Mouse (Mus musculus) forebrain, postnatal 0 days (tissue): ENCODE results near the gene Tmem116. TPM values are rescaled to one million over a fixed set of nuclear protein-coding genes. Genes with fewer than 3 reads are reported as not detected.

ENCODE experiments used
- ATAC-seq: fragments of 200-750 bp; cut with Nextera tagmentation; 2 replicates; pipeline ENCODE4 v1.8.0; 2017; ENCODE audit warnings: mild to moderate bottlenecking, moderate library complexity
- DNase-seq: peaks from one replicate; pipeline ENCODE4 v3.0.0-alpha.2; 2015
- H3K27ac ChIP-seq: fragments of 300-500 bp; sonication (generic); 2 replicates; pipeline ENCODE4 v1.5.1; 2014; ENCODE audit warnings: low read depth, mild to moderate bottlenecking, antibody characterized with exemption, low read length, moderate library complexity, mixed read lengths
- H3K27me3 ChIP-seq: fragments of 300-500 bp; sonication (generic); 2 replicates; pipeline ENCODE4 v1.6.1; 2014; ENCODE audit warnings: mild to moderate bottlenecking, low read length, mixed read lengths; ENCODE audit not compliant: insufficient read depth
- H3K36me3 ChIP-seq: fragments of 300-500 bp; sonication (generic); 2 replicates; pipeline ENCODE4 v1.6.1; 2014; ENCODE audit warnings: mild to moderate bottlenecking, moderate library complexity; ENCODE audit not compliant: insufficient read depth
- H3K4me1 ChIP-seq: fragments of 300-500 bp; sonication (generic); 2 replicates; pipeline ENCODE4 v1.6.1; 2014; ENCODE audit warnings: antibody characterized with exemption; ENCODE audit not compliant: insufficient read depth
- H3K4me2 ChIP-seq: fragments of 300-500 bp; sonication (generic); 2 replicates; pipeline ENCODE4 v1.6.1; 2014; ENCODE audit warnings: low read depth, mild to moderate bottlenecking, moderate library complexity
- H3K4me3 ChIP-seq: fragments of 300-500 bp; sonication (generic); 2 replicates; pipeline ENCODE4 v1.5.1; 2014; ENCODE audit warnings: low read depth, low read length, mixed read lengths
- H3K9ac ChIP-seq: fragments of 300-500 bp; sonication (generic); 2 replicates; pipeline ENCODE4 v1.6.1; 2014; ENCODE audit warnings: mild to moderate bottlenecking
- H3K9me3 ChIP-seq: fragments of 300-500 bp; sonication (generic); 2 replicates; pipeline ENCODE4 v1.6.1; 2016; ENCODE audit warnings: low read length
- CTCF ChIP-seq: sonication (generic); IDR thresholded peaks from 2 replicates; pipeline ENCODE4 v1.5.1; 2016; ENCODE audit warnings: antibody characterized with exemption, control low read depth, low read depth
- WGBS: fragments of 180-500 bp; shearing (Covaris S2); extraction: QIAGEN DNeasy Blood & Tissue Kit; methylation state at CpG from one replicate; pipeline ENCODE4 v1.1.7; 2014; 5-methylcytosine and 5-hydroxymethylcytosine counted together
- polyA plus RNA-seq: library from polyadenylated mRNA; unstranded; fragments of >200 nt; fragmentation: Nextera tagmentation; extraction: Ambion mirVana; gene quantifications from 2 replicates; pipeline ENCODE4 v1.2.1, GENCODE M21; 2015
- total RNA-seq: library from RNA; depleted of rRNA; stranded (reverse); fragments of >200 nt; gene quantifications from 2 replicates; pipeline ENCODE4 v1.2.3, GENCODE M21; 2014; rRNA removed

Tmem116 gene
- total and polyA plus RNA-seq, 2 experiments from 2014 or later, result 0.24 to 2.7 TPM

GRCm38 (mm10) chr5:121564468-121564895 lies 112.8 kb downstream of the Tmem116 start:
- peak; percentile 82 for TF ChIP-seq CTCF
- peak overlapping the region; percentile 21; the same call in 1 of the 2 replicates for H3K4me2 ChIP-seq
- DNase-seq (peak; percentile 84), ATAC-seq (peak; percentile 74)
- no peak overlapping the region for H3K27ac ChIP-seq
- no peaks in the 10 kb centered on the region for H3K9me3 ChIP-seq
- no peaks in the 10 kb centered on the region for H3K4me1 ChIP-seq
- peaks cover 13% of the 10 kb centered on the region; the same call in 1 of the 2 replicates for H3K36me3 ChIP-seq
- 13% methylated on average over 11 of the region's 11 CpGs for WGBS
- H3K4me3 ChIP-seq, result no peak overlapping the region
- H3K27me3 ChIP-seq, result no peaks in the 10 kb centered on the region
- H3K9ac ChIP-seq, result no peak overlapping the region

GRCm38 (mm10) chr5:121566035-121566681 lies 114.5 kb downstream of the Tmem116 start:
- Histone ChIP-seq H3K27me3 (no peaks in the 10 kb centered on the region), H3K27ac (no peak overlapping the region), H3K9me3 (no peaks in the 10 kb centered on the region), H3K4me3 (no peak overlapping the region), H3K4me2 (no peak overlapping the region), H3K36me3 (peaks cover 24% of the 10 kb centered on the region), H3K4me1 (no peaks in the 10 kb centered on the region), H3K9ac (no peak overlapping the region)
- no peak for ATAC-seq
- no peak for DNase-seq
- WGBS, result 91% methylated on average over 16 of the region's 16 CpGs
- TF ChIP-seq CTCF, result no peak

- ATAC-seq (no peak), DNase-seq (no peak)
- peaks cover 37% of the 10 kb centered on the region for H3K36me3 ChIP-seq
- WGBS, result 75% methylated on average over 8 of the region's 9 CpGs
- H3K4me2 ChIP-seq, result no peak overlapping the region
- H3K27me3 ChIP-seq, result no peaks in the 10 kb centered on the region
- no peaks in the 10 kb centered on the region for H3K9me3 ChIP-seq
- no peaks in the 10 kb centered on the region for H3K4me1 ChIP-seq
- no peak overlapping the region for H3K9ac ChIP-seq
- H3K27ac ChIP-seq, result no peak overlapping the region
- no peak overlapping the region for H3K4me3 ChIP-seq
- no peak for TF ChIP-seq CTCF
Measured at GRCm38 (mm10) chr5:121569881-121570420, 118.3 kb downstream of the Tmem116 start.

GRCm38 (mm10) chr5:121570787-121571186 lies 119.1 kb downstream of the Tmem116 start:
- ATAC-seq, result no peak
- H3K4me1 ChIP-seq, result no peaks in the 10 kb centered on the region
- H3K27ac ChIP-seq, result no peak overlapping the region
- no peak overlapping the region for H3K4me2 ChIP-seq
- no peak overlapping the region for H3K9ac ChIP-seq
- H3K9me3 ChIP-seq, result no peaks in the 10 kb centered on the region
- TF ChIP-seq CTCF, result no peak
- H3K4me3 ChIP-seq, result no peak overlapping the region
- peaks cover 43% of the 10 kb centered on the region for H3K36me3 ChIP-seq
- H3K27me3 ChIP-seq, result no peaks in the 10 kb centered on the region
- WGBS, result 86% methylated on average over 1 of the region's 1 CpGs
- DNase-seq, result no peak

Other genes starting within 250 kb of the Tmem116 start
- 672 and 863 TPM in 2 replicates for gene Rpl6, start 247.4 kb upstream of the Tmem116 start, total RNA-seq
- gene Rpl6, start 247.4 kb upstream of the Tmem116 start, polyA plus RNA-seq, result 359 and 435 TPM in 2 replicates
- gene Hectd4, start 231.7 kb upstream of the Tmem116 start, total RNA-seq, result 75.6 and 107 TPM in 2 replicates
- 8.3 and 14.0 TPM in 2 replicates for gene Hectd4, start 231.7 kb upstream of the Tmem116 start, polyA plus RNA-seq
- 131 and 141 TPM in 2 replicates for gene Trafd1, start 66.3 kb upstream of the Tmem116 start, total RNA-seq
- gene Trafd1, start 66.3 kb upstream of the Tmem116 start, polyA plus RNA-seq, result 123 and 124 TPM in 2 replicates
- gene Naa25, start 54.0 kb upstream of the Tmem116 start, total RNA-seq, result 39.4 and 45.9 TPM in 2 replicates
- 33.7 and 44.1 TPM in 2 replicates for gene Naa25, start 54.0 kb upstream of the Tmem116 start, polyA plus RNA-seq
- gene Erp29, start 613 bp downstream of the Tmem116 start, total RNA-seq, result 123 and 141 TPM in 2 replicates
- gene Erp29, start 613 bp downstream of the Tmem116 start, polyA plus RNA-seq, result 185 and 187 TPM in 2 replicates
- gene Adam1b, start 51.5 kb downstream of the Tmem116 start, total RNA-seq, result not detected in 2 replicates
- not detected in 2 replicates for gene Adam1b, start 51.5 kb downstream of the Tmem116 start, polyA plus RNA-seq
- gene Adam1a, start 93.6 kb downstream of the Tmem116 start, total RNA-seq, result 16.2 and 20.1 TPM in 2 replicates
- 0.55 and 1.3 TPM in 2 replicates for gene Adam1a, start 93.6 kb downstream of the Tmem116 start, polyA plus RNA-seq
- gene Gm42878, start 93.6 kb downstream of the Tmem116 start, total RNA-seq, result 0.24 and 0.31 TPM in 2 replicates
- 0.43 TPM in 1 of 2 replicates, not detected in the other for gene Gm42878, start 93.6 kb downstream of the Tmem116 start, polyA plus RNA-seq
- gene Mapkapk5, start 94.0 kb downstream of the Tmem116 start, total RNA-seq, result 83.1 and 99.3 TPM in 2 replicates
- gene Mapkapk5, start 94.0 kb downstream of the Tmem116 start, polyA plus RNA-seq, result 47.5 and 50.1 TPM in 2 replicates
- gene Aldh2, start 141.9 kb downstream of the Tmem116 start, total RNA-seq, result 68.1 and 77.2 TPM in 2 replicates
- gene Aldh2, start 141.9 kb downstream of the Tmem116 start, polyA plus RNA-seq, result 89.0 and 115 TPM in 2 replicates
- 1.4 and 2.1 TPM in 2 replicates for gene Acad12, start 167.0 kb downstream of the Tmem116 start, total RNA-seq
- gene Acad12, start 167.0 kb downstream of the Tmem116 start, polyA plus RNA-seq, result 0.96 and 1.2 TPM in 2 replicates
- 2.7 and 3.0 TPM in 2 replicates for gene Acad10, start 208.6 kb downstream of the Tmem116 start, total RNA-seq
- 0.59 and 1.1 TPM in 2 replicates for gene Acad10, start 208.6 kb downstream of the Tmem116 start, polyA plus RNA-seq
- 51.5 and 56.0 TPM in 2 replicates for gene Brap, start 208.7 kb downstream of the Tmem116 start, total RNA-seq
- 42.7 and 46.6 TPM in 2 replicates for gene Brap, start 208.7 kb downstream of the Tmem116 start, polyA plus RNA-seq